Mouse (Mus musculus): Measurements from ENCODE around the gene Calcoco2. TPM values are rescaled to one million over a fixed set of nuclear protein-coding genes. Genes with fewer than 3 reads are reported as not detected.

The Calcoco2 gene
- polyA plus RNA-seq, 1 experiment from 2014 or later = not detected

DNA sequence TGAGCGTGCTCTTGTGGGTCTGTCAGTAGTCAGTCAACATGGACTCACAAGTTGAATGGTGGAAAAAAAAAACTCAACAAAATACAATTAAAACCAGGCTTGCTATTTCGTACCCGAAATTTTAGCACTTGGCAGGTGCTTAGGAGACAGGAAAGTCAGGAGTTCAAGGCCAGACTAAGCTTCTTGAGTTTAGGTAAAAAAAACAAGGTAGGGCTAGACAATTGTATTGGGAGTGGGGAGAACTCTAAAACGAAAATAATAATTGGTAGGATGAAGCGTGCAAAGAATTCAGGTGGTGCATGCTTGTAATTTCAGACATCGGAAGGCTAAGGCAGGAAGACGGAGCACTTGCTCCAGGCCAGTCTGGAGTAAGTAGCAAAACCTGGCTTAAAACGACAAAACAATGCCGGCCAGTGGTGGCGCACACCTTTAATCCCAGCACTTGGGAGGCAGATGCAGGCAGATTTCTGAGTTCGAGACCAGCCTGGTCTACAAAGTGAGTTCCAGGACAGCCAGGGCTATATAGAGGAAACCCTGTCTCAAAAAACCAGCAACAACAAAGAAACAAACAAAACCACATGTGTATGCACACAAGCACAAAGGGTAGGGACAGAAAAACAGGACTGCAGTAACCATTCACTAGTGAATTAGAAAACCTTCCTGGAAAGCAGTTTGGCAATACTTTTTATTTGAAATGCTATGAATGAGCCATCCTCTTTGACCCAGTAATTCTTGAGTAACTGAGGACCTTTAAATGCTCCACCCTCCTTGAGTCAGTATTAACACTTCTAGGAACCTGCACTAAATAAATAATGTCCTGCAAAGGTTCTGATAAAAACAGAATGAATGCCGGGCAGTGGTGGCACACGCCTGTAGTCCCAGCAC is 35.3 kb downstream of the Calcoco2 start:
- WGBS = 70% methylated on average over 13 of the region's 13 CpGs
- Histone ChIP-seq H3K36me3 (peaks cover 14% of the 10 kb centered on the region), H3K4me2 (peak overlapping the region; percentile 60), H3K9me3 (replicated peaks) (no peaks in the 10 kb centered on the region), H3K9ac (no peak overlapping the region), H3K27me3 (no peaks in the 10 kb centered on the region), H3K4me3 (replicated peaks) (peak overlapping the region; percentile 67), H3K27ac (peak overlapping the region; percentile 87), H3K4me1 (peaks cover 17% of the 10 kb centered on the region)
- ATAC-seq (replicated peaks; ENCODE audit: low FRiP score) = no peak

DNA sequence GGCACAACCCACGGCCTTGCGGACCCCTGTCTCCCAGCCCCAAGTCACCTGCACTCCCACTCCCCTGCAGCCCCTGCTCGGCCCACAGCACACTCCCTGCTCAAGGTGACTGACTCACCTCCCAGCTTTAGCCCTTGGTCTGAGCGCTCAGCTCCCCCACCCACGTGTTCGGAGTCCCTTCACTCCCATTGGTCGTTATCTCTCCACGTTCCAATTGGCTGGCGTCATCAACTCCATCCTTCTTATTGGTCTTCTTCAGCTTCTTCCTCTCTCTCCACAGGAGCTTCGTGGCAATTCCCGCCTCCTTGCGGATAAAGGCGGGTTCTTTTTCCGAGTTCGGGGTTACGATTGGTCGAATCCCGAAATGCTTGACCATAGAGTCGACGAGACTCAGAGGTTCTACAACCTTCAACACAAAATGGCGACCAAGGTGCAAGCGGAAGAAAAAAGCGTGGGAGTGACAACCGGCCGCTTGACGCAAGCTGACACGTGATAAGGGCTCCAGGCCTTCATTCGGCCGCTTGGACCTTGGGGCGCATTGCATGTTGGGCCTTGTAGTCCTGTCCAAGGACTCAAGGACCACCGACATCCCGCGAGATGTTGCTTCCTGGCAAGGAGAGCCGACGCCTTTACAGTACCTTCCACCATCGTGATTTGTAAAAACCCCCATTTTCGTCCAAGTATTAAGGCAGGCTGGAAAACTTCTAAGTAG is 36.1 kb downstream of the Calcoco2 start, which contains the start of gene Atp5g1:
TSS of gene Atp5g1 (minus strand) at position 162 of the 712 bp plus-strand sequence.
- no peaks in the 10 kb centered on the region for H3K9me3 ChIP-seq (replicated peaks)
- under 1% methylated on average over 37 of the region's 37 CpGs for WGBS
- H3K4me3 ChIP-seq (replicated peaks) = peak within 1 kb of the TSS; percentile 67
- peak; percentile 98 for ATAC-seq (replicated peaks; ENCODE audit: low FRiP score)
- H3K27ac ChIP-seq = peak within 1 kb of the TSS; percentile 87
- H3K27me3 ChIP-seq = no peaks in the 10 kb centered on the region
- H3K36me3 ChIP-seq = peaks cover 21% of the 10 kb centered on the region
- peak within 1 kb of the TSS; percentile 65 for H3K9ac ChIP-seq
- peak within 1 kb of the TSS; percentile 85 for H3K4me2 ChIP-seq
- peaks cover 17% of the 10 kb centered on the region for H3K4me1 ChIP-seq

DNA sequence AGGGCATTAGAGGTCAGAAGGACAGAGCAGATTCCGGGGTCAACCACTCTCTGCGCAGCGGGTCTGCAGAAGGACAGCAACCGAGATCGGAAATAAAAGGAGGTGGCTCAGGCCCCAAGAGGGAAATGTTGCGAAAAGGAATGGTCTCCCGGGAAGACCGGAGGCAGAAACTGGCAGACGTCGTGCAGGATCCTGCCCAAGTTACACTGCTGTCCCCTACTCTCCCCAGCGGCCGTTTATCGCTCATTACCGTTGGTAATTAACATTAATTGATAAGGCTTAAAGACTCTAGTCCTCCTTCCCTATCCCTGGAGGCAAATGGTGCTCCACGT is 36.6 kb downstream of the Calcoco2 start:
- Histone ChIP-seq H3K27me3 (no peaks in the 10 kb centered on the region), H3K4me1 (peaks cover 17% of the 10 kb centered on the region), H3K9ac (peak overlapping the region; percentile 65), H3K4me2 (peak overlapping the region; percentile 85), H3K36me3 (peaks cover 26% of the 10 kb centered on the region), H3K27ac (peak overlapping the region; percentile 86), H3K4me3 (replicated peaks) (peak overlapping the region; percentile 67), H3K9me3 (replicated peaks) (no peaks in the 10 kb centered on the region)
- 0% methylated on average over 15 of the region's 15 CpGs for WGBS
- ATAC-seq (replicated peaks; ENCODE audit: low FRiP score) = no peak

DNA sequence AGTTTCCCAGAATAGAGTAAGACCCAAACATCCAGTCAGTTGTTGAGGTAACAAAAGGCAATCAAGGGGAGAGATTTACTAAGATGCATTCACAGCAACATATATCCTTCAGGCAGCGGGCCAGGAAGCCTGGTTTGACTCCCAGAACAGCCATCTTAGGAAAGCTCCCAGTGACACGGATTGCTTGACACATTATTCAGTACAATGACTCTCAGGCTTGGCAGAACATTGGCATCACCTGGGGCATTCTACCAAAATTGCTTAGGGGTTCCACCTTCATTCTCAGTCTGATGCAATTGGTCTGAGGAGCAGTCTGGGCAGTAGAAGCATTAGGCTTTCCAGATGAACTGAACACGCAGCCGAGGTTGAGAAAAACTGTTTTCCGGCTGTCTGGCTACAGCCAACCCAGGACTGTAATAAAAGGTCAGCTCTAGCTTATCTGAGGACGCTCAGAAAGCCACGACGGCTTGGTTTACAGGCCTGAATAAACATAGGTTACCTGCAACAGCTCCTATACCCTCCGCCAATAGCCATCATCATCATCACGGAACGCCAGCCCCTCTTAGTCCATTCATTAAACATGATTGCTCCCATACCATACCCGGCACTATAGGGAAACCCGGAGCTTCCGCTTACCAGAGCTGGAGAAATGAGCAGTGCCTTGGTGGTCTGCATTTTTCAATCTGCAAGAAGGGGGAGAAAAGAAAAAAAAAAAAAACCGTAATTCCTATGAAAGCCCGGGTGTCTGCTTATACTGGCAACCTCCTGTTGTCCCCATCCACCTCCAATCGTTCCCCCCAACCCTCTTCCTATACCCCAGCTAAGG is 37.2 kb downstream of the Calcoco2 start:
- 12% methylated on average over 17 of the region's 17 CpGs for WGBS
- no peak for ATAC-seq (replicated peaks; ENCODE audit: low FRiP score)
- Histone ChIP-seq H3K9me3 (replicated peaks) (no peaks in the 10 kb centered on the region), H3K4me1 (peaks cover 17% of the 10 kb centered on the region), H3K4me2 (peak overlapping the region; percentile 85), H3K9ac (peak overlapping the region; percentile 65), H3K4me3 (replicated peaks) (peak overlapping the region; percentile 67), H3K27me3 (no peaks in the 10 kb centered on the region), H3K27ac (peak overlapping the region; percentile 86), H3K36me3 (peaks cover 32% of the 10 kb centered on the region)

DNA sequence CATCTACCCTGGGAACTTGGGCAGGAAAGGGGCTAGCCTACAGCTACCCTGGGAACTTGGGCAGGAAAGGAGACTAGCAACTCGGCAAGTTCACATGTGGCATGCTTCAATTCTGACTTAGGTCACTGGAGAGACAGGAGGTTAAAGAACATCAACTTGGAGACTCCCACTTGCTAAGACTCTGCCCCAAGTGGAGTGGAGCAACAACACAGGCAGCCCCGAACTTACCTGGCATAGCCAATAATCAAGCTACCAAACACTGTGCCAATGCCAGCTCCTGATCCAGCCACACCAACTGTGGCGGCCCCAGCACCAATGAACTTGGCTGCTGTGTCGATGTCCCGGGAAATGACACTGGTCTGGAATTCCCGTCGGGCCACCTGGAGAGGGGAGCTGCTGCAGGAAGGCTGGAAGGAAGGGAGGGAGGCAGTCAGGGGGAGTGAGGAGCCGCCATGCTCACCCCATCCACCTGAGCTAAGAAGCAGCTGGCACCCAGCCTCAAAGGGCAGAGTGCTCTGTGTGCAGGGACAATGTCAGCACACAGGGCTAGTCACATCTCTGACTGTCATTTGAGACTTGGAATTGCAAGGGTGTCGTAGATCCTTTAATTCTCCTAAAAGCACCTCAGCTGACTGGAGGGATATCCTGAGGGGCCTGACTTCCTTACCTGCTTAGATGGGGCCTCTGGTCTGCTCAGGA is 38.3 kb downstream of the Calcoco2 start:
- H3K27me3 ChIP-seq = no peaks in the 10 kb centered on the region
- no peak for ATAC-seq (replicated peaks; ENCODE audit: low FRiP score)
- H3K4me1 ChIP-seq = peaks cover 17% of the 10 kb centered on the region
- 72% methylated on average over 9 of the region's 9 CpGs for WGBS
- no peak overlapping the region for H3K27ac ChIP-seq
- peaks cover 36% of the 10 kb centered on the region for H3K36me3 ChIP-seq
- no peaks in the 10 kb centered on the region for H3K9me3 ChIP-seq (replicated peaks)
- peak overlapping the region; percentile 67 for H3K4me3 ChIP-seq (replicated peaks)
- peak overlapping the region; percentile 65; the same call in 1 of the 2 replicates for H3K9ac ChIP-seq
- peak overlapping the region; percentile 85 for H3K4me2 ChIP-seq

DNA sequence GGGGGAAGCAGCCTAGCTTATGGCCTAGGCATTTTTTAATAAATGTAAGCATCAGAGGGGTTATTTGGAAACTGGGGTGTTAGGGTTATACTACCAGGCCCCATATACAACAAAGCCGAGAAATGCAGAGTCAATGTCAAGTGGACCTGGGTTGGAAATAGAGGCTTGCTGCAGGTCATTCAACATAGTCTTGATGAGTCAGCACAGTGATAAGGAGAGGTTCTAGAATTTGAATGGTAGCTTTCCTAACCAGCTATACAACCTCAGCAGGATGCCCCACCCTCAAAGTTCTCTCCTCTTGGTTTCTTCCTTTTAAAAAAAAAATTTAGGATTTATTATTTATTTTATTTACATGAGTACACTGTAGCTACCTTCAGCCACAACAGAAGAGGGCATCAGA is 40.8 kb downstream of the Calcoco2 start:
- ATAC-seq (replicated peaks; ENCODE audit: low FRiP score) = no peak
- H3K9ac ChIP-seq = no peak overlapping the region
- no peak overlapping the region for H3K27ac ChIP-seq
- peaks cover 36% of the 10 kb centered on the region for H3K36me3 ChIP-seq
- 94% methylated on average over 1 of the region's 1 CpGs for WGBS
- no peak overlapping the region for H3K4me2 ChIP-seq
- H3K4me1 ChIP-seq = peaks cover 15% of the 10 kb centered on the region
- H3K4me3 ChIP-seq (replicated peaks) = no peak overlapping the region
- H3K27me3 ChIP-seq = no peaks in the 10 kb centered on the region
- H3K9me3 ChIP-seq (replicated peaks) = no peaks in the 10 kb centered on the region

DNA sequence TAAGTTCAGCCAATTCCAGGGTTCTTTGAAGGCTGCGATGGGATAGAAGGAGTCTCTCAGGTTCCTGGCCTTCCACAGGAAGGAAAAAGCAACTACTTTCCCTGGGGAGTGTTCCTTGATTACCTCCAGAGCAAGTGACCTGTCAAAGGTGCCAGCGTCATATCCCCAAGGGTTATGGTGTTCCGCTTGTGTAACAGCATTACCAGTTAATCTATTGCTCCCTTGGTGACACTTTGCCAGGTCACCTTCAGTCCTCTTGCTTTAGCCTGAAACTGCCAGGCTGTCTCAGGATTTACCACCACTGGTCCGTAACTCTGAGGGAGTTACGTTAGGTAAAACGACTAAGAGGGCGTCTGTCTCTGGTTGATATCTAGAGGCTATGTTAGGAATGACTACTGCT is 41.4 kb downstream of the Calcoco2 start:
- no peak overlapping the region for H3K9ac ChIP-seq
- no peak overlapping the region for H3K4me2 ChIP-seq
- H3K9me3 ChIP-seq (replicated peaks) = no peaks in the 10 kb centered on the region
- peaks cover 20% of the 10 kb centered on the region for H3K4me1 ChIP-seq
- H3K27me3 ChIP-seq = no peaks in the 10 kb centered on the region
- no peak for ATAC-seq (replicated peaks; ENCODE audit: low FRiP score)
- WGBS = 86% methylated on average over 7 of the region's 7 CpGs
- no peak overlapping the region for H3K4me3 ChIP-seq (replicated peaks)
- peaks cover 36% of the 10 kb centered on the region for H3K36me3 ChIP-seq
- H3K27ac ChIP-seq = no peak overlapping the region

DNA sequence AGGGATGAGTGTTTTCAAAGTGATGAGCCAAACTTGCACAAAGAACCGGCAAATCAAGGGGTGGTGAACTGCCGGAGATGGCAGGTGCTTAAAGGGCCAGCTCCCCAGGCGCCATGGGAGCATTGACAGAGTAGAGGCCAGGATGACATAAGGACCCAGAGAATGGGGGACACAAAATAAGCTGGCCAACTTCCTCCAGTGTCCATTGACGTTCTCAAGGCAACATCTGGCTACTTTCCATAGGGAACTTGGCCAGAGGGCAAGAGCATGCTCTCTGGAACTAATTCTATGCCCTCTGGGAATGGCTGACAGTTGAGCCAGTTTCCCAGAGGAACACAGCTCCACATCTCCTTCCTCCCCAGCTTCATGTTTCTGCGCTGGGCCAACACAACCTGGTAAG is 43.5 kb downstream of the Calcoco2 start:
- H3K4me3 ChIP-seq (replicated peaks) = no peak overlapping the region
- H3K4me2 ChIP-seq = no peak overlapping the region
- peaks cover 18% of the 10 kb centered on the region for H3K4me1 ChIP-seq
- 76% methylated on average over 5 of the region's 5 CpGs for WGBS
- no peak for ATAC-seq (replicated peaks; ENCODE audit: low FRiP score)
- H3K36me3 ChIP-seq = peaks cover 31% of the 10 kb centered on the region
- no peak overlapping the region for H3K27ac ChIP-seq
- no peaks in the 10 kb centered on the region for H3K9me3 ChIP-seq (replicated peaks)
- H3K27me3 ChIP-seq = no peaks in the 10 kb centered on the region
- H3K9ac ChIP-seq = no peak overlapping the region

DNA sequence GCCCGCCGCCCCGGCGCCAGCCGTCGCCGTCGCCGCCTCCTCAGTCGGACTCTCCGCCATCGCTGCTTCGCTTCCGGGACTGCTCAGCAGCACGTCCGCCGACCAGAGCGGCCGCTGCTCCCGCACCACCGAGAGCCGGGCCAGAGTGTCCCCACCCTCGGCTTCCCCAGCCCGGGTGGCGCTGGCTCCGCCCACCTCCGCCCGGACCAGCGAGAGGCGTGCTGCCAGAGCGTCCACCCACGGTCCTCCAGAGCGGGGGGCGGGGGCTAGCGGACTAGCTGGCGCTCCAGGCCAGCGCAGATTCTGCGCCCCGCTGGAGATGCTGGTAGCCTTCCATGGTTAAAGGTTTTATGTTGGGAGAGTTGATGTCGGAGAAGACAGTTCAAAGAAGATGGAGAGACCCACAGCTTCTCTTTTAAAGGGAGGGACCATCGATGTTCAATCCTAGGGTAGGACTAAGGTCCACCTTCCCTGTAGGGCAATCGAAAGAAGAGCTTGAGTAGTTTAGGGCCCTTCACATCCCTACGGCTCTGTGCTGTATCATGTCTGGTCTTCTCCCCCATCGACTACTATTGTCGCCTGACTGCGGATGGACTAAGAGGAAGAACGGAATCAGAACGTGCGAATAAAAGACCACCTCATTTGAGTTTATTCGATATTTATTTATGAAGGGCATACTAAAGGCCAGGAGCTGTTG is 46.4 kb downstream of the Calcoco2 start, which contains the start of gene Ube2z:
TSS of gene Ube2z (minus strand) at position 174 of the 697 bp plus-strand sequence.
- Histone ChIP-seq H3K4me2 (peak within 1 kb of the TSS; percentile 74), H3K9me3 (replicated peaks) (no peaks in the 10 kb centered on the region), H3K27me3 (no peaks in the 10 kb centered on the region), H3K27ac (peak within 1 kb of the TSS; percentile 92), H3K4me3 (replicated peaks) (peak within 1 kb of the TSS; percentile 88), H3K4me1 (peaks cover 30% of the 10 kb centered on the region), H3K36me3 (peaks cover 37% of the 10 kb centered on the region), H3K9ac (peak within 1 kb of the TSS; percentile 91)
- WGBS = 4% methylated on average over 41 of the region's 50 CpGs
- ATAC-seq (replicated peaks; ENCODE audit: low FRiP score) = peak; percentile 99

DNA sequence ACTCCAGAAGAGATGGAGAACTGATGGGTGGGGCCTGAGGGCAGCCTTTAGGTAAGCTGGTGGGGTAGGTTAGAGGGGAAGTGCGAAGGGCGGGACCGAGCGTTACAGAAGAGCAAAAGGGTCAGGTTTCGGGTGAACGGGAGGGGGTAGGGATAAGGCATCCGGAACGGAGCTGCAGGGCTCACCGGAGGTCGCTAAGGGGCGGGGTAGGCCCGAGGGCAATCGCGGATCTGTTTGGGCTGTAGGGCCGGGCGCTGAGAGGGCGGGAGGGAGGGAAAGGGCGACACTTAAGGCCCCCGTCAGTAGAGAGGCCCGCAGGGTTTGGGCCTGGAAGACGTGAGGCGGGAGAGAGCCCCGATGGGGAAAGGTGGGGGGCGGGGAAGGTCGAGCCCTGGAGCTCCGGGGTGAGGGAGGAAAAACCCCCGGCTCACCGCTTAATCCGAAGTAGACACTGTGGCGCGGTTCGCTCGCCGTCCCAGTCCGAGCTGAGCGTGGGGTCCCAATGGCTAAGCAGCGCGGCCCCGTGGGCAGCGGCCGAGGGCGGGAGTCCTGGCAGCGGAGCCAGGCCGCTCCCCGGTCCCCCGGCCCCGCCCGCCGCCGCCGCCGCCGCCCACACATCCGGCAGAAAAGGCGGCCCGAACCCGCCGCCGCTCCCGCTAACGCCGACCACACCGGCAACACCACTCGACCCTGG is 47.1 kb downstream of the Calcoco2 start:
- no peaks in the 10 kb centered on the region for H3K27me3 ChIP-seq
- H3K4me3 ChIP-seq (replicated peaks) = peak overlapping the region; percentile 88
- under 1% methylated on average over 54 of the region's 64 CpGs for WGBS
- H3K27ac ChIP-seq = peak overlapping the region; percentile 92
- ATAC-seq (replicated peaks; ENCODE audit: low FRiP score) = peak; percentile 57
- peak overlapping the region; percentile 74 for H3K4me2 ChIP-seq
- peak overlapping the region; percentile 91 for H3K9ac ChIP-seq
- H3K36me3 ChIP-seq = peaks cover 37% of the 10 kb centered on the region
- H3K9me3 ChIP-seq (replicated peaks) = no peaks in the 10 kb centered on the region
- H3K4me1 ChIP-seq = peaks cover 30% of the 10 kb centered on the region

All from kidney, embryonic 15.5 days (tissue).